Mouse (Mus musculus) adrenal gland, postnatal 10 days (tissue): ENCODE measurements around the gene Cxcr5. TPM values are rescaled to one million over a fixed set of nuclear protein-coding genes. Genes with fewer than 3 reads are reported as not detected.

Source experiments
- DNase-seq: peaks from one replicate; pipeline ENCODE4 v3.0.0; 2021; ENCODE audit warnings: mixed read lengths
- total RNA-seq, 2 experiments: library from RNA; stranded (reverse); gene quantifications; 2 replicates each; pipeline ENCODE4 v1.2.3; 2021

Cxcr5 gene
- total RNA-seq, 2 experiments from 2014 or later = 1.0 to 1.4 TPM

- peak; percentile 89 for DNase-seq
These were observed 81.8 kb downstream of the Cxcr5 start for GRCm38 (mm10) chr9:44479628-44480428.

- DNase-seq = peak; percentile 86
These were observed 82.6 kb downstream of the Cxcr5 start for GRCm38 (mm10) chr9:44478959-44479605.

GRCm38 (mm10) chr9:44478229-44478921 is 83.3 kb downstream of the Cxcr5 start:
- peak; percentile 73 for DNase-seq

- DNase-seq = peak; percentile 56
These were observed 84.1 kb downstream of the Cxcr5 start for GRCm38 (mm10) chr9:44477339-44478228.

- DNase-seq = no peak
These were observed 85.7 kb downstream of the Cxcr5 start for GRCm38 (mm10) chr9:44475936-44476335.

GRCm38 (mm10) chr9:44474327-44474726 is 87.3 kb downstream of the Cxcr5 start:
- DNase-seq = no peak

- DNase-seq = no peak
These were observed 88.5 kb downstream of the Cxcr5 start for GRCm38 (mm10) chr9:44473184-44473583.

GRCm38 (mm10) chr9:44468800-44469199 is 92.9 kb downstream of the Cxcr5 start:
- no peak for DNase-seq

GRCm38 (mm10) chr9:44468224-44468623 is 93.5 kb downstream of the Cxcr5 start:
- no peak for DNase-seq

GRCm38 (mm10) chr9:44461950-44462349 is 99.7 kb downstream of the Cxcr5 start:
- DNase-seq = no peak

Other genes starting within 250 kb of the Cxcr5 start
- 10 to 100 TPM; 19.3 to 25.1 TPM for gene C2cd2l, start 241.6 kb downstream of the Cxcr5 start, total RNA-seq
- gene Dpagt1, start 235.9 kb downstream of the Cxcr5 start, total RNA-seq = 10 to 100 TPM; 25.2 to 27.7 TPM
- gene H2afx, start 227.2 kb downstream of the Cxcr5 start, total RNA-seq = 10 to 100 TPM; 87.2 to 99.6 TPM
- 100 to 1,000 TPM in 1 of 2 experiments, 10 to 100 TPM in 1; 86.7 to 101 TPM for gene Hmbs, start 217.6 kb downstream of the Cxcr5 start, total RNA-seq
- gene Vps11, start 200.2 kb downstream of the Cxcr5 start, total RNA-seq = 10 to 100 TPM; 42.3 to 47.3 TPM
- 100 to 1,000 TPM in 1 of 2 experiments, 10 to 100 TPM in 1; 97.2 to 121 TPM for gene Hyou1, start 182.4 kb downstream of the Cxcr5 start, total RNA-seq
- gene Slc37a4, start 165.0 kb downstream of the Cxcr5 start, total RNA-seq = 10 to 100 TPM; 30.6 to 44.8 TPM
- gene Rps25, start 154.7 kb downstream of the Cxcr5 start, total RNA-seq = 1,000 to 10,000 TPM; 1,303 to 1,311 TPM
- 10 to 100 TPM; 65.4 to 70.9 TPM for gene Trappc4, start 154.3 kb downstream of the Cxcr5 start, total RNA-seq
- 10 to 100 TPM; 15.4 to 20.7 TPM for gene Ccdc84, start 143.3 kb downstream of the Cxcr5 start, total RNA-seq
- gene Foxr1, start 120.7 kb downstream of the Cxcr5 start, total RNA-seq = not detected
- not detected for gene Upk2, start 106.9 kb downstream of the Cxcr5 start, total RNA-seq
- 10 to 100 TPM; 64.6 to 72.6 TPM for gene Bcl9l, start 79.1 kb downstream of the Cxcr5 start, total RNA-seq
- 100 to 1,000 TPM; 106 to 118 TPM for gene Ddx6, start 43.0 kb upstream of the Cxcr5 start, total RNA-seq
- not detected for gene Treh, start 111.4 kb upstream of the Cxcr5 start, total RNA-seq
- 10 to 100 TPM; 54.5 to 63.9 TPM for gene Phldb1, start 173.3 kb upstream of the Cxcr5 start, total RNA-seq
- gene Arcn1, start 206.0 kb upstream of the Cxcr5 start, total RNA-seq = 100 to 1,000 TPM; 138 to 150 TPM
- 10 to 100 TPM; 73.0 to 87.7 TPM for gene Ift46, start 206.0 kb upstream of the Cxcr5 start, total RNA-seq
- 10 to 100 TPM in 1 of 2 experiments, 1 to 10 TPM in 1; 4.3 to 10.4 TPM for gene Tmem25, start 237.4 kb upstream of the Cxcr5 start, total RNA-seq
- gene Ttc36, start 241.2 kb upstream of the Cxcr5 start, total RNA-seq = 10 to 100 TPM; 37.0 to 92.7 TPM